Comparison of ENCODE assay signal across 14 mouse cellular contexts in genomic region chr2:152797589-152797988, GRCm38 (mm10). TPM values are rescaled to one million over a fixed set of nuclear protein-coding genes. Genes with fewer than 3 reads are reported as not detected.
"Had no signal": no experiment of that assay in that cellular context is flagged by ENCODE, and none has a peak within 500 bp of the region (broad histone marks: within the 10 kb centered on the region; RNA-seq: fewer than 3 reads in every experiment).

No protein-coding gene starts in this region.

- DNase-seq: kidney, adult 8-10 months; kidney, postnatal 25 days; left cerebral cortex, postnatal 4 days; lung, embryonic 14.5 days; lung, postnatal 10 days; lung, postnatal 4 days; right cerebral cortex, postnatal 14 days had no signal

- H3K27ac ChIP-seq: limb, embryonic 13.5 days; liver, embryonic 14.5 days; midbrain, embryonic 12.5 days; neural tube, embryonic 13.5 days had no signal

- H3K9ac ChIP-seq: limb, embryonic 13.5 days; liver, embryonic 14.5 days; lung, embryonic 14.5 days; midbrain, embryonic 12.5 days; neural tube, embryonic 13.5 days had no signal

- H3K4me3 ChIP-seq: limb, embryonic 13.5 days; midbrain, embryonic 12.5 days; neural tube, embryonic 13.5 days had no signal

- H3K4me1 ChIP-seq: midbrain, embryonic 12.5 days had no signal

- H3K4me2 ChIP-seq: limb, embryonic 13.5 days; lung, embryonic 14.5 days; midbrain, embryonic 12.5 days; neural tube, embryonic 13.5 days had no signal

- H3K27me3 ChIP-seq: limb, embryonic 13.5 days; midbrain, embryonic 12.5 days; neural tube, embryonic 13.5 days had no signal

- ATAC-seq: intestine, postnatal 0 days; midbrain, embryonic 16.5 days had no signal

- H3K36me3 ChIP-seq: limb, embryonic 13.5 days; midbrain, embryonic 12.5 days; neural tube, embryonic 13.5 days had no signal

- H3K9me3 ChIP-seq: limb, embryonic 13.5 days; midbrain, embryonic 12.5 days; neural tube, embryonic 13.5 days had no signal

RNA-seq across cellular contexts. Expression of gene Cox4i2, which starts 43.6 kb away (rescaled TPM):
- total RNA-seq: megakaryocyte-erythroid progenitor cell, adult 5-6 weeks had no signal
